Mouse (Mus musculus) lung, embryonic 15.5 days (tissue): ENCODE results near the gene Dock4. TPM values are rescaled to one million over a fixed set of nuclear protein-coding genes. Genes with fewer than 3 reads are reported as not detected.
A peak's percentile ranks its signal among the peaks of the same experiment; 100 is the strongest.

Experiments
- ATAC-seq: fragments of 200-750 bp; cut with Nextera tagmentation; 2 replicates; pipeline ENCODE4 v1.8.0; 2017; ENCODE audit warnings: moderate number of reproducible peaks, borderline replicate concordance; ENCODE audit not compliant: low FRiP score, low TSS enrichment; ENCODE audit errors: extremely low read depth
- H3K27ac ChIP-seq: fragments of 300-500 bp; sonication (generic); 2 replicates; pipeline ENCODE4 v1.5.1; 2015; ENCODE audit warnings: moderate library complexity, mild to moderate bottlenecking, inconsistent platforms
- H3K27me3 ChIP-seq: fragments of 300-500 bp; sonication (generic); 2 replicates; pipeline ENCODE4 v1.6.1; 2015; ENCODE audit warnings: inconsistent platforms
- H3K36me3 ChIP-seq: fragments of 300-500 bp; sonication (generic); 2 replicates; pipeline ENCODE4 v1.6.1; 2015; ENCODE audit warnings: inconsistent platforms
- H3K4me1 ChIP-seq: fragments of 300-500 bp; sonication (generic); 2 replicates; pipeline ENCODE4 v1.6.1; 2015; ENCODE audit warnings: inconsistent platforms
- H3K4me2 ChIP-seq: fragments of 300-500 bp; sonication (generic); 2 replicates; pipeline ENCODE4 v1.6.1; 2015; ENCODE audit warnings: inconsistent platforms, mild to moderate bottlenecking, moderate library complexity
- H3K4me3 ChIP-seq: fragments of 300-500 bp; sonication (generic); 2 replicates; pipeline ENCODE4 v1.5.1; 2015; ENCODE audit warnings: mild to moderate bottlenecking, inconsistent platforms
- H3K9ac ChIP-seq: fragments of 300-500 bp; sonication (generic); 2 replicates; pipeline ENCODE4 v1.6.1; 2015; ENCODE audit warnings: inconsistent platforms
- H3K9me3 ChIP-seq: fragments of 300-500 bp; sonication (generic); 2 replicates; pipeline ENCODE4 v1.6.1; 2016; ENCODE audit warnings: inconsistent platforms
- WGBS: fragments of 180-500 bp; shearing (Covaris S2); methylation state at CpG from one replicate; pipeline ENCODE4 v1.1.7; 2015; 5-methylcytosine and 5-hydroxymethylcytosine counted together
- polyA plus RNA-seq: library from polyadenylated mRNA; unstranded; fragments of >200 nt; fragmentation: Nextera tagmentation; extraction: Ambion mirVana; gene quantifications from 2 replicates; pipeline ENCODE4 v1.2.1, GENCODE M21; 2015

Dock4 gene
- polyA plus RNA-seq, 1 experiment from 2014 or later, result 28.0 TPM

GRCm38 (mm10) chr12:40694082-40694721 lies 248.4 kb downstream of the Dock4 start:
- no peaks in the 10 kb centered on the region for H3K36me3 ChIP-seq

GRCm38 (mm10) chr12:40698330-40698729 lies 252.6 kb downstream of the Dock4 start:
- Histone ChIP-seq H3K27me3 (no peaks in the 10 kb centered on the region), H3K9ac (no peak overlapping the region), H3K4me3 (no peak overlapping the region), H3K4me2 (no peak overlapping the region), H3K9me3 (no peaks in the 10 kb centered on the region), H3K4me1 (peaks cover 12% of the 10 kb centered on the region), H3K27ac (no peak overlapping the region), H3K36me3 (no peaks in the 10 kb centered on the region)
- no peak for ATAC-seq
- 95% methylated on average over 4 of the region's 4 CpGs for WGBS

More at GRCm38 (mm10) chr12:40694082-40694721, 248.4 kb downstream of the Dock4 start:
- peak overlapping the region; percentile 55 for H3K27ac ChIP-seq
- ATAC-seq, result peak; percentile 84; the same call in 1 of the 2 replicates
- H3K4me2 ChIP-seq, result no peak overlapping the region
- WGBS, result 28% methylated on average over 2 of the region's 2 CpGs
- H3K9ac ChIP-seq, result no peak overlapping the region
- H3K9me3 ChIP-seq, result no peaks in the 10 kb centered on the region
- H3K27me3 ChIP-seq, result no peaks in the 10 kb centered on the region
- H3K4me3 ChIP-seq, result no peak overlapping the region
- peaks cover 12% of the 10 kb centered on the region for H3K4me1 ChIP-seq

- no peak overlapping the region for H3K9ac ChIP-seq
- no peaks in the 10 kb centered on the region for H3K9me3 ChIP-seq
- H3K4me3 ChIP-seq, result no peak overlapping the region
- ATAC-seq, result no peak
- no peaks in the 10 kb centered on the region for H3K4me1 ChIP-seq
- H3K27ac ChIP-seq, result no peak overlapping the region
- no peaks in the 10 kb centered on the region for H3K36me3 ChIP-seq
- H3K27me3 ChIP-seq, result no peaks in the 10 kb centered on the region
- 32% methylated on average over 5 of the region's 5 CpGs for WGBS
- H3K4me2 ChIP-seq, result no peak overlapping the region
These were observed 256.6 kb downstream of the Dock4 start for GRCm38 (mm10) chr12:40702233-40702792.

GRCm38 (mm10) chr12:40704296-40704695 lies 258.5 kb downstream of the Dock4 start:
- Histone ChIP-seq H3K36me3 (no peaks in the 10 kb centered on the region), H3K4me1 (no peaks in the 10 kb centered on the region), H3K4me3 (no peak overlapping the region), H3K27ac (no peak overlapping the region), H3K9me3 (no peaks in the 10 kb centered on the region), H3K9ac (no peak overlapping the region), H3K27me3 (no peaks in the 10 kb centered on the region), H3K4me2 (no peak overlapping the region)
- WGBS, result 60% methylated on average over 5 of the region's 5 CpGs
- no peak for ATAC-seq

- Histone ChIP-seq H3K4me1 (no peaks in the 10 kb centered on the region), H3K36me3 (0 out of 2 replicates have a peak, but pooled peaks cover 5% of the 10 kb centered on the region), H3K4me3 (no peak overlapping the region), H3K27me3 (no peaks in the 10 kb centered on the region), H3K9ac (no peak overlapping the region), H3K4me2 (no peak overlapping the region), H3K9me3 (no peaks in the 10 kb centered on the region), H3K27ac (no peak overlapping the region)
- peak; percentile 68 for ATAC-seq
- WGBS, result 64% methylated on average over 1 of the region's 1 CpGs
These were observed 261.4 kb downstream of the Dock4 start for GRCm38 (mm10) chr12:40707108-40707507.

- H3K4me3 ChIP-seq, result no peak overlapping the region
- 80% methylated on average over 2 of the region's 2 CpGs for WGBS
- ATAC-seq, result no peak
These were observed 263.3 kb downstream of the Dock4 start for GRCm38 (mm10) chr12:40709094-40709493.

GRCm38 (mm10) chr12:40712235-40712634 lies 266.5 kb downstream of the Dock4 start:
- Histone ChIP-seq H3K9ac (no peak overlapping the region), H3K36me3 (0 out of 2 replicates have a peak, but pooled peaks cover 5% of the 10 kb centered on the region), H3K27me3 (no peaks in the 10 kb centered on the region), H3K27ac (no peak overlapping the region), H3K4me1 (no peaks in the 10 kb centered on the region), H3K9me3 (no peaks in the 10 kb centered on the region), H3K4me2 (no peak overlapping the region), H3K4me3 (no peak overlapping the region)
- ATAC-seq, result no peak
- 83% methylated on average over 3 of the region's 3 CpGs for WGBS

More at GRCm38 (mm10) chr12:40709094-40709493, 263.3 kb downstream of the Dock4 start:
- H3K36me3 ChIP-seq, result 0 out of 2 replicates have a peak, but pooled peaks cover 5% of the 10 kb centered on the region
- H3K27ac ChIP-seq, result no peak overlapping the region
- no peak overlapping the region for H3K9ac ChIP-seq
- no peaks in the 10 kb centered on the region for H3K4me1 ChIP-seq
- H3K27me3 ChIP-seq, result no peaks in the 10 kb centered on the region
- H3K4me2 ChIP-seq, result no peak overlapping the region
- no peaks in the 10 kb centered on the region for H3K9me3 ChIP-seq

- Histone ChIP-seq H3K27ac (no peak overlapping the region), H3K4me2 (no peak overlapping the region), H3K9me3 (no peaks in the 10 kb centered on the region), H3K4me3 (no peak overlapping the region), H3K9ac (no peak overlapping the region), H3K4me1 (no peaks in the 10 kb centered on the region), H3K36me3 (0 out of 2 replicates have a peak, but pooled peaks cover 5% of the 10 kb centered on the region), H3K27me3 (no peaks in the 10 kb centered on the region)
- WGBS, result 56% methylated on average over 5 of the region's 5 CpGs
- ATAC-seq, result no peak
These were observed 268.5 kb downstream of the Dock4 start for GRCm38 (mm10) chr12:40714288-40714687.

GRCm38 (mm10) chr12:40715174-40715573 lies 269.4 kb downstream of the Dock4 start:
- H3K36me3 ChIP-seq, result 0 out of 2 replicates have a peak, but pooled peaks cover 5% of the 10 kb centered on the region
- H3K27ac ChIP-seq, result no peak overlapping the region
- no peaks in the 10 kb centered on the region for H3K9me3 ChIP-seq
- H3K9ac ChIP-seq, result no peak overlapping the region
- H3K4me2 ChIP-seq, result no peak overlapping the region
- no peak overlapping the region for H3K4me3 ChIP-seq
- ATAC-seq, result no peak
- H3K4me1 ChIP-seq, result no peaks in the 10 kb centered on the region
- H3K27me3 ChIP-seq, result no peaks in the 10 kb centered on the region
- WGBS, result 85% methylated on average over 2 of the region's 2 CpGs

- Histone ChIP-seq H3K27ac (no peak overlapping the region), H3K4me3 (no peak overlapping the region), H3K9ac (no peak overlapping the region), H3K27me3 (no peaks in the 10 kb centered on the region), H3K4me2 (no peak overlapping the region), H3K9me3 (no peaks in the 10 kb centered on the region), H3K36me3 (no peaks in the 10 kb centered on the region), H3K4me1 (no peaks in the 10 kb centered on the region)
- WGBS, result 70% methylated on average over 2 of the region's 2 CpGs
- no peak for ATAC-seq
These were observed 282.6 kb downstream of the Dock4 start for GRCm38 (mm10) chr12:40728373-40728772.

GRCm38 (mm10) chr12:40730756-40731155 lies 285.0 kb downstream of the Dock4 start:
- Histone ChIP-seq H3K27ac (no peak overlapping the region), H3K4me3 (no peak overlapping the region), H3K4me1 (no peaks in the 10 kb centered on the region), H3K4me2 (no peak overlapping the region), H3K27me3 (no peaks in the 10 kb centered on the region), H3K36me3 (no peaks in the 10 kb centered on the region), H3K9me3 (no peaks in the 10 kb centered on the region), H3K9ac (no peak overlapping the region)
- 82% methylated on average over 3 of the region's 3 CpGs for WGBS
- no peak for ATAC-seq

- Histone ChIP-seq H3K27me3 (no peaks in the 10 kb centered on the region), H3K27ac (no peak overlapping the region), H3K4me2 (no peak overlapping the region), H3K36me3 (0 out of 2 replicates have a peak, but pooled peaks cover 4% of the 10 kb centered on the region), H3K4me3 (no peak overlapping the region), H3K4me1 (no peaks in the 10 kb centered on the region), H3K9ac (no peak overlapping the region), H3K9me3 (no peaks in the 10 kb centered on the region)
- WGBS, result 78% methylated on average over 7 of the region's 7 CpGs
- ATAC-seq, result no peak
These were observed 299.7 kb downstream of the Dock4 start for GRCm38 (mm10) chr12:40745501-40745900.
